Mouse (Mus musculus) MEL (cell line): ENCODE measurements at regions not wholly inside any gene's neighbourhood (a gene's known extent, or its start where the extent isn't known, plus 50 kb on each side); places are given as distances from the start of the nearest gene placed in this dataset.

ENCODE experiments used
- DNase-seq: peaks from one replicate; pipeline ENCODE4 v3.0.0; 2011; ENCODE audit warnings: low read depth, low spot score
- H3K27ac ChIP-seq: 2 replicates; pipeline ENCODE4 v1.5.1; 2012; ENCODE audit warnings: low read depth, mild to moderate bottlenecking, control low read depth, low read length, moderate library complexity; ENCODE audit not compliant: control insufficient read depth
- H3K27me3 ChIP-seq, 2 experiments: fragments of 150-350 bp in 1 of 2; sonication (generic) in 1 of 2; 2 replicates each; pipeline ENCODE4 v1.6.1; 2012; ENCODE audit warnings: low read length in 2 of 2, mild to moderate bottlenecking in 2 of 2, improper control_type of control experiment in 1 of 2, moderate library complexity in 1 of 2; ENCODE audit not compliant: insufficient read depth in 2 of 2, control insufficient read depth in 1 of 2
- H3K36me3 ChIP-seq, 2 experiments: 2 replicates each; pipeline ENCODE4 v1.6.1; 2012 to 2014; ENCODE audit warnings: low read length in 2 of 2, improper control_type of control experiment in 1 of 2, inconsistent platforms in 1 of 2, mild to moderate bottlenecking in 1 of 2; ENCODE audit not compliant: insufficient read depth in 2 of 2, control insufficient read depth in 1 of 2
- H3K4me1 ChIP-seq, 2 experiments: fragments of 150-350 bp in 1 of 2; sonication (generic) in 1 of 2; 2 replicates each; pipeline ENCODE4 v1.6.1; 2012; ENCODE audit warnings: low read length in 2 of 2, improper control_type of control experiment in 1 of 2, mild to moderate bottlenecking in 1 of 2; ENCODE audit not compliant: insufficient read depth in 2 of 2, control insufficient read depth in 1 of 2
- H3K4me3 ChIP-seq, 2 experiments: fragments of 150-350 bp in 1 of 2; sonication (generic) in 1 of 2; 2 replicates each; pipeline ENCODE4 v1.5.1; 2012; ENCODE audit warnings: low read depth in 2 of 2, low read length in 2 of 2, mild to moderate bottlenecking in 2 of 2, moderate library complexity in 2 of 2, control low read depth in 1 of 2, improper control_type of control experiment in 1 of 2; ENCODE audit not compliant: control insufficient read depth in 1 of 2, insufficient read depth in 1 of 2
- H3K79me2 ChIP-seq: 2 replicates; pipeline ENCODE4 v1.6.1; 2012; ENCODE audit warnings: mild to moderate bottlenecking, low read length, moderate library complexity; ENCODE audit not compliant: control insufficient read depth, poor library complexity, insufficient read depth
- H3K9ac ChIP-seq: 2 replicates; pipeline ENCODE4 v1.6.1; 2012; ENCODE audit warnings: low read depth, mild to moderate bottlenecking, control low read depth, low read length, moderate library complexity; ENCODE audit not compliant: control insufficient read depth, poor library complexity, severe bottlenecking
- H3K9me3 ChIP-seq: fragments of 150-350 bp; sonication (generic); replicated peaks from 2 replicates; pipeline ENCODE4 v1.6.1; 2012; ENCODE audit warnings: mild to moderate bottlenecking, low read length, improper control_type of control experiment, moderate library complexity; ENCODE audit not compliant: insufficient read depth
- KAT2A ChIP-seq: conservative IDR thresholded peaks from 2 replicates; pipeline ENCODE4 v1.6.1; 2012; ENCODE audit warnings: low read depth, low read length, improper control_type of control experiment, inconsistent platforms

GRCm38 (mm10) chr9:12870941-12871340 lies 374.7 kb downstream of the Jrkl start:
- no peak overlapping the region for H3K4me3 ChIP-seq
- H3K9ac ChIP-seq = no peak overlapping the region
- TF ChIP-seq KAT2A = no peak
- TF ChIP-seq, all 39 proteins: peak for 0
- H3K9me3 ChIP-seq = no peaks in the 10 kb centered on the region
- H3K27ac ChIP-seq = no peak overlapping the region
- no peaks in the 10 kb centered on the region for H3K79me2 ChIP-seq
- H3K27me3 ChIP-seq = no peaks in the 10 kb centered on the region
- H3K4me1 ChIP-seq = no peaks in the 10 kb centered on the region
- no peak for DNase-seq
- no peaks in the 10 kb centered on the region for H3K36me3 ChIP-seq
